1 mouse cellular context compared by ENCODE assay signal in genomic region chr5:148896515-148896914, GRCm38 (mm10).
TF ChIP-seq lines count a peak whose summit lies in the region.

No protein-coding gene starts in this region.

TF ChIP-seq in MEL, 35 proteins besides CTCF, POLR2A, EP300 and RAD21 (continued from another document):
- no peak for TF ChIP-seq USF2 (IDR thresholded peaks at IDR 0.05; ENCODE audit: borderline replicate concordance in 1 of 2, insufficient read depth in 1 of 2, low read depth in 1 of 2, low read length in 2 of 2)
- no peak for TF ChIP-seq ELF1 (IDR thresholded peaks at IDR 0.05; ENCODE audit: low read depth, low read length)
- peak; percentile 15; the same call in 1 of the 2 replicates for TF ChIP-seq RCOR1 (IDR thresholded peaks at IDR 0.05; ENCODE audit: low read depth, low read length)
- peak; percentile 54 for TF ChIP-seq GATA1 (IDR thresholded peaks at IDR 0.05; ENCODE audit: low read depth, low read length)
- TF ChIP-seq POLR2AphosphoS2 (IDR thresholded peaks at IDR 0.05; ENCODE audit: low read length), result peak; percentile 49
- peak; percentile 58 for TF ChIP-seq NELFE (IDR thresholded peaks at IDR 0.05; ENCODE audit: low read depth, low read length)
- TF ChIP-seq HCFC1 (IDR thresholded peaks at IDR 0.05; ENCODE audit: low read depth, low read length), result peak; percentile 25; the same call in 1 of the 2 replicates
- no peak for TF ChIP-seq MYC (IDR thresholded peaks at IDR 0.05; ENCODE audit: low read depth, low read length)
- no peak for TF ChIP-seq GABPA (IDR thresholded peaks at IDR 0.05; ENCODE audit: low read depth, low read length)
- TF ChIP-seq KAT2A (conservative IDR thresholded peaks at IDR 0.05; ENCODE audit: low read depth, low read length), result no peak
